Mouse (Mus musculus) MEL (cell line): ENCODE results near the gene Ern1.
A peak's percentile ranks its signal among the peaks of the same experiment; 100 is the strongest.

Experiments used
- BHLHE40 ChIP-seq: IDR thresholded peaks from 2 replicates; pipeline ENCODE4 v1.6.1; 2012; ENCODE audit warnings: low read depth, mild to moderate bottlenecking, inconsistent platforms, low read length, improper control_type of control experiment, borderline replicate concordance
- CHD1 ChIP-seq: IDR thresholded peaks from 2 replicates; pipeline ENCODE4 v1.6.1; 2012; ENCODE audit warnings: low read depth, mild to moderate bottlenecking, inconsistent platforms, low read length, improper control_type of control experiment
- CTCF ChIP-seq, 3 experiments: IDR thresholded peaks in 2 of 3; conservative IDR thresholded peaks in 1 of 3; 2 replicates each; pipeline ENCODE4 v1.5.1; 2011 to 2012; ENCODE audit warnings: low read length in 3 of 3, low read depth in 2 of 3, mild to moderate bottlenecking in 2 of 3, improper control_type of control experiment in 1 of 3, inconsistent platforms in 1 of 3, mixed read lengths in 1 of 3, moderate library complexity in 1 of 3; ENCODE audit not compliant: control insufficient read depth in 1 of 3, insufficient read depth in 1 of 3, poor library complexity in 1 of 3, severe bottlenecking in 1 of 3
- E2F4 ChIP-seq: IDR thresholded peaks from 2 replicates; pipeline ENCODE4 v1.6.1; 2011; ENCODE audit warnings: low read depth, low read length, improper control_type of control experiment, borderline replicate concordance
- ELF1 ChIP-seq: IDR thresholded peaks from 2 replicates; pipeline ENCODE4 v1.6.1; 2014; ENCODE audit warnings: low read depth, mild to moderate bottlenecking, inconsistent platforms, low read length, improper control_type of control experiment, moderate library complexity
- GATA1 ChIP-seq: IDR thresholded peaks from 2 replicates; pipeline ENCODE4 v1.6.1; 2011; ENCODE audit warnings: low read depth, low read length, improper control_type of control experiment
- MAFK ChIP-seq: IDR thresholded peaks from 2 replicates; pipeline ENCODE4 v1.6.1; 2011; ENCODE audit warnings: low read depth, mild to moderate bottlenecking, low read length, improper control_type of control experiment, borderline replicate concordance
- MAX ChIP-seq: IDR thresholded peaks from 2 replicates; pipeline ENCODE4 v1.6.1; 2011; ENCODE audit warnings: low read length, improper control_type of control experiment
- MXI1 ChIP-seq: IDR thresholded peaks from 2 replicates; pipeline ENCODE4 v1.6.1; 2011; ENCODE audit warnings: mild to moderate bottlenecking, low read depth, low read length, improper control_type of control experiment
- MYB ChIP-seq: IDR thresholded peaks from 2 replicates; pipeline ENCODE4 v1.6.1; 2011; ENCODE audit warnings: mild to moderate bottlenecking, low read depth, low read length, improper control_type of control experiment
- POLR2A ChIP-seq, 2 experiments: IDR thresholded peaks; 2 replicates each; pipeline ENCODE4 v1.6.1; 2011 to 2012; ENCODE audit warnings: low read length in 2 of 2, mild to moderate bottlenecking in 2 of 2, control low read depth in 1 of 2, improper control_type of control experiment in 1 of 2, low read depth in 1 of 2, moderate library complexity in 1 of 2; ENCODE audit not compliant: control insufficient read depth in 1 of 2, insufficient read depth in 1 of 2, poor library complexity in 1 of 2
- SIN3A ChIP-seq: IDR thresholded peaks from 2 replicates; pipeline ENCODE4 v1.6.1; 2012; ENCODE audit warnings: low read length, improper control_type of control experiment, inconsistent platforms

GRCm38 (mm10) chr11:106513166-106513565 is 25.5 kb upstream of the Ern1 start:
- no peak for TF ChIP-seq POLR2A (IDR thresholded peaks at IDR 0.05; ENCODE audit: control insufficient read depth in 1 of 2, insufficient read depth in 1 of 2, low read depth in 1 of 2, low read length in 2 of 2, poor library complexity in 1 of 2)
- no peak for TF ChIP-seq E2F4
- TF ChIP-seq MAX, result no peak
- no peak for TF ChIP-seq BHLHE40
- TF ChIP-seq MXI1, result no peak
- no peak for TF ChIP-seq ELF1
- TF ChIP-seq CTCF (IDR thresholded peaks at IDR 0.05 in 2 of 3, conservative IDR thresholded peaks at IDR 0.05 in 1 of 3; ENCODE audit: control insufficient read depth in 1 of 3, insufficient read depth in 1 of 3, low read depth in 2 of 3, low read length in 3 of 3, poor library complexity in 1 of 3, severe bottlenecking in 1 of 3), result peak; percentile 40 to 63 (median 46); a peak in 5 of 6 replicates
- TF ChIP-seq SIN3A, result no peak
- TF ChIP-seq MAFK, result no peak
- TF ChIP-seq MYB, result no peak
- TF ChIP-seq CHD1, result no peak
- no peak for TF ChIP-seq GATA1
